Mouse (Mus musculus) embryo, embryonic 9.5 days (tissue): Measurements from ENCODE around the gene Glp1r.

Experiments used
- DNase-seq: peaks from one replicate; pipeline ENCODE4 v3.0.0-alpha.2; 2017; ENCODE audit errors: extremely low spot score

Glp1r gene

DNA sequence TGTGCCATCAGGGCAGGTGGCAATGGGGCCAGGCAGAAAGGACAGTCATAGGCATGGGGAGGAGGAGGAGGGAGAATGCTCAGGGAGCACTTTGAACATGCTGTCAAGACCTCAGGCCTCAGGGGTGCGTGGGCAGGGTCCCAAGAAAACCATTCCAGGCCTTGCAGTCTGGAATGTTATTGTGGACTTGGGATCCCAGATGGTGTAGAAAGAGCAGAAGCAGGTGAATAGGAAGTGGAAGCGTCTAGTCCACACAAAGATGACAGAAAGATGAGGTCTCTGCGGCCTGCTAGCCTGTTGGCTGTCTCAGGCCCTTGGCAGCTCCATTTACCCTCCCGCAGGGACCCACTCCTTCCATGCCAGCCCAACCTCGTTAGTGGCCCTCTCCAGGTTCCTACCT, 10.9 kb downstream of the Glp1r start:
- no peak for DNase-seq

DNA sequence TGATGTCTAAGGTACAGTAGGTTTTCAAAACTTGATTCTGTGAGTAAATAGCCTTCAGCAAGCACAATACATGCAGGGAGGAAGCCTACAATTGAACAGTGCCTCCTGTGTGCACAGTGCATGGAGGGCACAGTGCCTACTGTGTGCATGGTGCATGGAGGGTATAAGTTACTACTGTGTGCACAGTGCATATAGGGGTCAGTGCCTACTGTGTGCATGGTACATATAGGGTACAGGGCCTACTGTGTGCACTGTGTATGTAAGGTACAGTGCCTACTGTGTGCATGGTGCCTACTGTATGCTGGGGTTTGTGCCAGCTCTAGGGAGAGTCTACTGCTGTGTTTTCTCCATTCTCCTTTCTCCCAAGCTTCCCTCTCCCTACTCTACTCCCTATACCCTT, 12.6 kb downstream of the Glp1r start:
- DNase-seq: no peak

DNA sequence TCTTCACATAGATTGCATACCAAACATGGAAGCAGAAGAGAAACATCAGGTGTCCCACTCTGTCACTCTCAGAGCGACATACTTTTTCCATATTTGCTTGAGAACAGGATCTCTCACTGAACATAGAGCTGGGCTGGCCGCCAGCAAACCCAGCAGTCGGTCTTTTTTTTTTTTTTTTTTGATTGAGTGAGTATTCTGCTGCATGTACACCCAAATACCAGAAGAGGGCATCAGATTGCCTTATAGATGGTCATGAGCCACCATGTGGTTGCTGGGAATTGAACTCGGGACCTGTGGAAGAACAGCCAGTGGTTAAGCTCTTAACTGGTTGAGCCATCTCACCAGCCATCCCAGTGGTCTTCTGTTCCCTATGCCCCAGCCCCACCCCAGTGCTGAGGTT, 21.9 kb downstream of the Glp1r start:
- no peak for DNase-seq

GRCm38 (mm10) chr17:30930827-30931226, 29.2 kb downstream of the Glp1r start:
- no peak for DNase-seq

DNA sequence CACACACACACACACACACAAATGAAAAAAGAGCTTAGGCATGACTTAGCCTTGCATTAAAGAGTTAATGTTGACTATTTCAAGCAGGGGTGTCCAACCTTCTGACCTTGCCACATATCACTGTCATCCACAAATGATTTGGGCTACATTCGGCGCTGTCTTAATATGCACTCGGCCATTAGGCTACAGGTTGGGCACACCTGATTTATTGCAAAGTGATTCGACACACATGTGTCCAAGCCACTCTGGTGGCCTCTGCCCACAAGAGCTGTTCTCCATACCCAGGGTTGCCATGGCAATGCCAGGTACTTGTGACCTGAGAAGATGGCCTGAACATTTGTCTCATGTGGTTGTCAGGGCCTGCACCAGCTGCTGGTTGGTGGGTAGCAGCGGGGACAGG, 31.2 kb downstream of the Glp1r start:
- DNase-seq: no peak

- DNase-seq: no peak
These were observed 33.7 kb downstream of the Glp1r start for GRCm38 (mm10) chr17:30935301-30935700.

DNA sequence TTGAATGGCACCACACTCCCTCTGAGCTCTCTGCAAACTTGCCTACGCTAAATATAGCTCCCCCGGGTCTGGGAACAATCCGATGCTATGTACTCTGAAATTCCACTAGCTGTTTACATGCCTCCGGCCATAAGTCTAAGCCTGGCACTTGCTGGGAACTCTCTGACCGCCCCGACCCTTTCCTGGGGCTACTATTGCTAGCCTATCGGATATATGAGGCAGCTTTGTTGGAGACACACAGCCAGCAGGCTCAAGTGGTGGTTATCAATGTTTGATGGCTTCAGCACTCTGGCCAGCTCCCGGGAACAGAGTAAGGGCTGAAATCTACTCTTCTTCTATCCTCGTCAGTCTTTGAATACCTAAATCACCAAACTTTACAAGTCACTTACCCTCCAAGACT, 36.9 kb downstream of the Glp1r start:
- peak; percentile 37 for DNase-seq

DNA sequence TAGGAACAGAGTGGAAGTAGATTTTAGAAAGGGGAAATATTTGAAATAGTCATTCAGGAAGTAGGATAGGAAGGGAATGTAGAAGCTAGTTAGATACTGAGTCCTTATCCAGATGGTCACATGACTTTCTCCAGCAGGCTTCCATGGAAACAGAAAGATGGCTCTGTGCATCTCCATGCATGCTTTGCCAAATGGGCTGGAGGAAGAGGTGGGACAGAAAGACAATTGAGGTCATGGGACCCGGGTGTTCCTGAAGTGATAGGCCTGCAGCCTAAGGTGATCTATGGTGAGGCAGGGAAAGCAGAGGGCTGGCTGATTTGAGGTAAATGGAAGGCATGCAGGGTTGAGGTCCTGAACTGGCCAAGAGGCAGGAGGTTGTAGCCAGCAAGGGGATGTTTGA, 46.8 kb downstream of the Glp1r start:
- DNase-seq: no peak

GRCm38 (mm10) chr17:30950780-30951179, 49.2 kb downstream of the Glp1r start:
- peak; percentile 73 for DNase-seq

GRCm38 (mm10) chr17:30951600-30951999, 50.0 kb downstream of the Glp1r start:
- DNase-seq: no peak

GRCm38 (mm10) chr17:30954340-30954739, 52.7 kb downstream of the Glp1r start, which contains the start of gene Umodl1:
TSS of gene Umodl1 (plus strand) at chr17:30954640.
- no peak for DNase-seq

- DNase-seq: no peak
These were observed 60.4 kb downstream of the Glp1r start for GRCm38 (mm10) chr17:30961936-30962592.

GRCm38 (mm10) chr17:30962880-30963279, 61.3 kb downstream of the Glp1r start:
- no peak for DNase-seq

GRCm38 (mm10) chr17:30969983-30970382, 68.4 kb downstream of the Glp1r start:
- DNase-seq: no peak

DNA sequence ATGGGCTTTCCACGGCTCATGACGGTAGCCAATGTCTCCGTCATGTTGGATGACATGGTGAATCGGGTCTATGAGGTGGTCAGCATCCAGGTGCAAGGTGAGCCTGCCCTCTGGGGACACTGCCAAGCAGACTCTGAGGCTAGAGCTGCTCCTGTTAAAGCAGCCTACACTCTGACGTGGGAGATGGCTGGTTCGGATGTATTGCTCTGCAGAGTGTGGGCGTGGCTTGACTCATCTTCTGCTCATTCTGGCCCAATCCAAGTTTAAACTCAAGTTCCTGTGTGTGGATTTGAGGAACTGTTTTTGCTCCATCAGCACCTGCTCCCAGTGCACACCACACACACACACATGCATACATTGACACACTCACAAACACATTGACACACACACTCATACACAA, 70.3 kb downstream of the Glp1r start:
- no peak for DNase-seq

DNA sequence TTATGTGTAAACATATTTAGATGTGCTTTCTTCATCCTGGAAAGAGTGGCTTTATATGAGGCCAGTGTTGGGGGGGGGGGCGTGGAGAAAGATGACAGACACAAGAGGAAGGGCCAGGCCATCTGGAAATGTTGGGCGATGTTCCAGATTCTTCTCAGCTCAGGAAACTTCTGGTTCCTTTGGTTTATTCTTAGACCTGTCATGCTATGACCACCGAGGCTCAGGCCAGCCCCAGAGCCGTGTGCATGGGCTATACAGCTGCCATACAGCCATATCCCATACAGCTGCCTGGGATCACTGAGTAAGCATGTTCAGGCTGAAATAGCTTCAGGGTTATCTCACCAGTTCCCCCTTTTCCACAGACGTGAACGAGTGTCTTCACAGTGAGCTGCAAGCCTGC, 71.7 kb downstream of the Glp1r start:
- DNase-seq: no peak

DNA sequence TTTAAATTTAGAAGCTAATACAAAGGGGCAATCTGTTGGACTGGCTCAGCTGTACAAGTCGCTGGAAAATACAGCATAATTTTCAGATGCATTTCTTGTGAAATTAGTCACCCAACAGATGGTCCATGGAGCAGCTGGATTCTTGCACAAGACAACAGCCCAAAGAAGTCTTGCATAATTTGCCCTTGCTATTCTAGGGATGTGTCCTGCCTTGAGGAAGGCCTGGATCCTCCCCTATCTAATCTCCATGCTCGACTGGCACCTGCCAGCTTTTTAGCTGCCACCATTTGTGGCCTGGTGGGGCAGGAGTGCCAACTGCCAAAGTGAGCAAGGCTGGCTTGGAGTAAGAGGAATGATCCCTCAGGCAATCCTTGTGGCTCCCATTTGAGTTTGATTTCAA, 75.7 kb downstream of the Glp1r start:
- DNase-seq: no peak

GRCm38 (mm10) chr17:30978556-30978955, 76.9 kb downstream of the Glp1r start:
- DNase-seq: no peak

DNA sequence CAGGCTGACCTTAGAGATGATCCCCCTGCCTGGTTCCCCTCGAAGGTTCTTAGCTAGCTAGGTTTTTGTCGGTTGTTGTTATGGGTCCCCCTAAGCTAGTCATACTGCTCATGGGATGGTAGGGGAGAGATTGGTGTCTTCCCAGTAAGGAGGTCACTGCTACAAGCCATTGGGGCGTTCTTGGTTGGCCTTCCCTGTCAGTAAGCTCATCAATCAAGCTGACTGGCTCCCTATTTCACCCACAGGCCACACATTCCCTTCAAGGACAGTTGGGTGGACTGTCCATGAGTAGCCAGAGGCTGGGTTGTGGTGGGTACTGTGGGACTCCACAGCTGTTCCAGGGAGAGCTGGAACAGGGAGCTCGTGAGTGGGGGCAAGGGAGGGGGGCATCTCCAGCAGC, 81.9 kb downstream of the Glp1r start:
- no peak for DNase-seq

DNA sequence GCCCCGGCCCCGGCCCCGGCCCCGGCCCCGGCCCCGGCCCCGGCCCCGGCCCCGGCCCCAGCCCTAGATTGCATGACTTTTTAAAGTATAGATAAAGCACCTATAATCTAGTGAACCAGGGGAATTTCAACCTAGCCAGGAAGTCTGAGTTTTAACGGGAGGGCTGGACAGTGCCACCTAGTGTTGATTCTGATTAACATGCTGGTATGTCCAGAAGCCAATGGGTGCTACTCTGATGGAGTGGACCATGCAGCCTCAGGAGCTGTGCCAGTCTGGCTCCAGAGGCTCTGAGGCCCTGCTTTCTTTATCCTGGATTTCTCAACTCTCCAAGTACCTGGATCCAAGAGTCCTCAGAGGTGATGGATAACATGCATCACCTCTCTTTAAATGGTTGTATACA, 88.6 kb downstream of the Glp1r start:
- peak; percentile 25 for DNase-seq
